Mouse (Mus musculus): ENCODE results near the gene Ssbp1.
A peak's percentile ranks its signal among the peaks of the same experiment; 100 is the strongest.

Ssbp1 gene

GRCm38 (mm10) chr6:40470916-40471719 lies at the start of gene Ssbp1:
Ssbp1 (plus strand) TSS chr6:40471352.
- DNase-seq (ENCODE audit: low spot score) = peak; percentile 96

GRCm38 (mm10) chr6:40423013-40423412 lies 48.1 kb upstream of the Ssbp1 start:
- no peak for DNase-seq (ENCODE audit: low spot score)

GRCm38 (mm10) chr6:40423774-40424173 lies 47.4 kb upstream of the Ssbp1 start:
- DNase-seq (ENCODE audit: low spot score) = peak; percentile 70

GRCm38 (mm10) chr6:40427441-40427840 lies 43.7 kb upstream of the Ssbp1 start:
- DNase-seq (ENCODE audit: low spot score) = no peak

GRCm38 (mm10) chr6:40428696-40429095 lies 42.5 kb upstream of the Ssbp1 start:
- DNase-seq (ENCODE audit: low spot score) = no peak

GRCm38 (mm10) chr6:40429521-40429931 lies 41.6 kb upstream of the Ssbp1 start:
- DNase-seq (ENCODE audit: low spot score) = no peak

- DNase-seq (ENCODE audit: low spot score) = no peak
Observed at GRCm38 (mm10) chr6:40430251-40430650, 40.9 kb upstream of the Ssbp1 start.

- DNase-seq (ENCODE audit: low spot score) = no peak
Observed at GRCm38 (mm10) chr6:40430878-40431277, 40.3 kb upstream of the Ssbp1 start.

- DNase-seq (ENCODE audit: low spot score) = no peak
Observed at GRCm38 (mm10) chr6:40431356-40431755, 39.8 kb upstream of the Ssbp1 start.

GRCm38 (mm10) chr6:40431812-40432211 lies 39.3 kb upstream of the Ssbp1 start:
- no peak for DNase-seq (ENCODE audit: low spot score)

- no peak for DNase-seq (ENCODE audit: low spot score)
Observed at GRCm38 (mm10) chr6:40432346-40433275, 38.5 kb upstream of the Ssbp1 start.

- peak; percentile 7 for DNase-seq (ENCODE audit: low spot score)
Observed at GRCm38 (mm10) chr6:40434697-40435096, 36.5 kb upstream of the Ssbp1 start.

GRCm38 (mm10) chr6:40435151-40436046 lies 35.8 kb upstream of the Ssbp1 start:
- peak; percentile 69 for DNase-seq (ENCODE audit: low spot score)

- peak; percentile 78 for DNase-seq (ENCODE audit: low spot score)
Observed at GRCm38 (mm10) chr6:40436047-40436483, 35.1 kb upstream of the Ssbp1 start, which contains the start of gene E330009J07Rik. E330009J07Rik (minus strand) TSS chr6:40436135.

- no peak for DNase-seq (ENCODE audit: low spot score)
Observed at GRCm38 (mm10) chr6:40438936-40439335, 32.2 kb upstream of the Ssbp1 start, which contains the start of gene Wee2. Wee2 (plus strand) TSS chr6:40439088.

- DNase-seq (ENCODE audit: low spot score) = no peak
Observed at GRCm38 (mm10) chr6:40439731-40440130, 31.4 kb upstream of the Ssbp1 start.

GRCm38 (mm10) chr6:40441276-40441675 lies 29.9 kb upstream of the Ssbp1 start:
- no peak for DNase-seq (ENCODE audit: low spot score)

- no peak for DNase-seq (ENCODE audit: low spot score)
Observed at GRCm38 (mm10) chr6:40441755-40442154, 29.4 kb upstream of the Ssbp1 start.

- no peak for DNase-seq (ENCODE audit: low spot score)
Observed at GRCm38 (mm10) chr6:40443281-40443928, 27.7 kb upstream of the Ssbp1 start.

GRCm38 (mm10) chr6:40448626-40449025 lies 22.5 kb upstream of the Ssbp1 start:
- DNase-seq (ENCODE audit: low spot score) = no peak

GRCm38 (mm10) chr6:40454436-40455041 lies 16.6 kb upstream of the Ssbp1 start:
- DNase-seq (ENCODE audit: low spot score) = peak; percentile 69
